Mouse (Mus musculus) embryonic facial prominence, embryonic 11.5 days (tissue): ENCODE data around the gene Tmem253. TPM values are rescaled to one million over a fixed set of nuclear protein-coding genes. Genes with fewer than 3 reads are reported as not detected.
A peak's percentile ranks its signal among the peaks of the same experiment; 100 is the strongest.

Experiments used
- ATAC-seq: fragments of 200-750 bp; cut with Nextera tagmentation; replicated peaks from 2 replicates; pipeline ENCODE4 v1.8.0; 2017; ENCODE audit warnings: low read depth; ENCODE audit not compliant: insufficient number of reproducible peaks, low FRiP score, low TSS enrichment
- DNase-seq: peaks from one replicate; pipeline ENCODE4 v3.0.0-alpha.2; 2015; ENCODE audit warnings: low spot score
- H3K27ac ChIP-seq: fragments of 300-500 bp; sonication (generic); replicated peaks from 2 replicates; pipeline ENCODE4 v1.5.1; 2014; ENCODE audit warnings: mild to moderate bottlenecking, low read depth, low read length, control low read depth
- H3K27me3 ChIP-seq: fragments of 300-500 bp; sonication (generic); 2 replicates; pipeline ENCODE4 v1.6.1; 2014; ENCODE audit warnings: mild to moderate bottlenecking, low read length, moderate library complexity, mixed read lengths; ENCODE audit not compliant: control insufficient read depth, insufficient read depth
- H3K36me3 ChIP-seq: fragments of 300-500 bp; sonication (generic); replicated peaks from 2 replicates; pipeline ENCODE4 v1.6.1; 2014; ENCODE audit warnings: low read depth, mild to moderate bottlenecking, low read length, moderate library complexity, mixed read lengths; ENCODE audit not compliant: control insufficient read depth, insufficient read depth
- H3K4me1 ChIP-seq: fragments of 300-500 bp; sonication (generic); 2 replicates; pipeline ENCODE4 v1.6.1; 2014; ENCODE audit warnings: low read length, mixed read lengths; ENCODE audit not compliant: control insufficient read depth, insufficient read depth
- H3K4me2 ChIP-seq: fragments of 300-500 bp; sonication (generic); 2 replicates; pipeline ENCODE4 v1.6.1; 2014; ENCODE audit warnings: low read depth, mild to moderate bottlenecking, control low read depth, low read length, moderate library complexity
- H3K4me3 ChIP-seq: fragments of 300-500 bp; sonication (generic); 2 replicates; pipeline ENCODE4 v1.5.1; 2014; ENCODE audit warnings: low read depth, low read length, control low read depth
- H3K9ac ChIP-seq: fragments of 300-500 bp; sonication (generic); replicated peaks from 2 replicates; pipeline ENCODE4 v1.6.1; 2014; ENCODE audit warnings: mild to moderate bottlenecking, control low read depth, low read length
- H3K9me3 ChIP-seq: fragments of 300-500 bp; sonication (generic); replicated peaks from 2 replicates; pipeline ENCODE4 v1.6.1; 2016; ENCODE audit warnings: mild to moderate bottlenecking, low read length, inconsistent platforms, mixed read lengths; ENCODE audit not compliant: control insufficient read depth
- whole genome bisulfite sequencing: fragments of 180-500 bp; shearing (Covaris S2); extraction: QIAGEN DNeasy Blood & Tissue Kit; methylation state at CpG from one replicate; pipeline ENCODE4 v1.1.7; 2014; 5-methylcytosine and 5-hydroxymethylcytosine counted together
- polyA plus RNA-seq: library from polyadenylated mRNA; unstranded; fragments of >200 nt; fragmentation: Nextera tagmentation; extraction: Ambion mirVana; gene quantifications from 2 replicates; pipeline ENCODE4 v1.2.1, GENCODE M21; 2014

Tmem253 gene
- polyA plus RNA-seq, 1 experiment from 2014 or later: 0.35 TPM

- H3K4me1 ChIP-seq: no peaks in the 10 kb centered on the region
- no peak overlapping the region for H3K9ac ChIP-seq
- H3K27me3 ChIP-seq: no peaks in the 10 kb centered on the region
- H3K27ac ChIP-seq: no peak overlapping the region
- WGBS: 91% methylated on average over 14 of the region's 14 CpGs
- peaks cover 43% of the 10 kb centered on the region for H3K36me3 ChIP-seq
- DNase-seq (no peak), ATAC-seq (no peak)
- H3K4me3 ChIP-seq: no peak overlapping the region
- no peaks in the 10 kb centered on the region for H3K9me3 ChIP-seq
- H3K4me2 ChIP-seq: no peak overlapping the region
Measured at GRCm38 (mm10) chr14:51997483-51997882, 18.0 kb upstream of the Tmem253 start.

GRCm38 (mm10) chr14:52003981-52004495, 11.4 kb upstream of the Tmem253 start:
- ATAC-seq (peak; percentile 30), DNase-seq (peak; percentile 72)
- Histone ChIP-seq H3K9ac (no peak overlapping the region), H3K36me3 (peaks cover 31% of the 10 kb centered on the region), H3K27me3 (no peaks in the 10 kb centered on the region), H3K9me3 (no peaks in the 10 kb centered on the region), H3K4me3 (no peak overlapping the region), H3K4me1 (no peaks in the 10 kb centered on the region), H3K4me2 (no peak overlapping the region; the same call in 1 of the 2 replicates), H3K27ac (no peak overlapping the region)
- 35% methylated on average over 16 of the region's 16 CpGs for WGBS

GRCm38 (mm10) chr14:52005141-52005540, 10.3 kb upstream of the Tmem253 start:
- Histone ChIP-seq H3K4me1 (peaks cover 5% of the 10 kb centered on the region; the same call in 1 of the 2 replicates), H3K4me3 (no peak overlapping the region), H3K4me2 (no peak overlapping the region), H3K27ac (no peak overlapping the region), H3K36me3 (peaks cover 23% of the 10 kb centered on the region), H3K27me3 (no peaks in the 10 kb centered on the region), H3K9me3 (no peaks in the 10 kb centered on the region), H3K9ac (no peak overlapping the region)
- 67% methylated on average over 7 of the region's 7 CpGs for WGBS
- ATAC-seq (no peak), DNase-seq (no peak)

- Histone ChIP-seq H3K4me1 (peaks cover 5% of the 10 kb centered on the region; the same call in 1 of the 2 replicates), H3K36me3 (peaks cover 20% of the 10 kb centered on the region), H3K27me3 (no peaks in the 10 kb centered on the region), H3K9ac (no peak overlapping the region), H3K4me3 (no peak overlapping the region), H3K27ac (no peak overlapping the region), H3K9me3 (no peaks in the 10 kb centered on the region), H3K4me2 (no peak overlapping the region)
- no peak for ATAC-seq
- DNase-seq: no peak
- WGBS: 84% methylated on average over 6 of the region's 6 CpGs
Measured at GRCm38 (mm10) chr14:52005616-52006015, 9.8 kb upstream of the Tmem253 start.

GRCm38 (mm10) chr14:52006241-52006640, 9.2 kb upstream of the Tmem253 start:
- H3K36me3 ChIP-seq: peaks cover 18% of the 10 kb centered on the region
- peak; percentile 43 for DNase-seq
- H3K4me1 ChIP-seq: peaks cover 5% of the 10 kb centered on the region; the same call in 1 of the 2 replicates
- H3K4me2 ChIP-seq: no peak overlapping the region
- no peak overlapping the region for H3K4me3 ChIP-seq
- H3K9me3 ChIP-seq: no peaks in the 10 kb centered on the region
- no peaks in the 10 kb centered on the region for H3K27me3 ChIP-seq
- ATAC-seq: no peak
- WGBS: 74% methylated on average over 8 of the region's 8 CpGs
- H3K9ac ChIP-seq: no peak overlapping the region
- no peak overlapping the region for H3K27ac ChIP-seq

GRCm38 (mm10) chr14:52006771-52007170, 8.7 kb upstream of the Tmem253 start:
- no peak overlapping the region for H3K4me2 ChIP-seq
- no peak for ATAC-seq
- H3K27me3 ChIP-seq: no peaks in the 10 kb centered on the region
- H3K36me3 ChIP-seq: peaks cover 17% of the 10 kb centered on the region
- WGBS: 93% methylated on average over 23 of the region's 23 CpGs
- no peaks in the 10 kb centered on the region for H3K9me3 ChIP-seq
- DNase-seq: no peak
- no peak overlapping the region for H3K9ac ChIP-seq
- peaks cover 5% of the 10 kb centered on the region; the same call in 1 of the 2 replicates for H3K4me1 ChIP-seq
- H3K27ac ChIP-seq: no peak overlapping the region
- H3K4me3 ChIP-seq: no peak overlapping the region

GRCm38 (mm10) chr14:52008321-52009203, 6.9 kb upstream of the Tmem253 start:
- H3K36me3 ChIP-seq: peaks cover 10% of the 10 kb centered on the region
- no peak overlapping the region for H3K4me3 ChIP-seq

GRCm38 (mm10) chr14:52009361-52009760, 6.1 kb upstream of the Tmem253 start:
- Histone ChIP-seq H3K4me2 (peak overlapping the region; percentile 36), H3K9ac (peak overlapping the region; percentile 37), H3K9me3 (no peaks in the 10 kb centered on the region), H3K36me3 (peaks cover 6% of the 10 kb centered on the region), H3K4me3 (no peak overlapping the region), H3K27ac (0 out of 2 replicates have a peak overlapping the region, but pooled peaks have one; percentile 41), H3K27me3 (no peaks in the 10 kb centered on the region), H3K4me1 (peaks cover 5% of the 10 kb centered on the region; the same call in 1 of the 2 replicates)
- DNase-seq (no peak), ATAC-seq (no peak)
- 42% methylated on average over 26 of the region's 26 CpGs for WGBS

More at GRCm38 (mm10) chr14:52008321-52009203, 6.9 kb upstream of the Tmem253 start:
- 56% methylated on average over 38 of the region's 38 CpGs for WGBS
- H3K9me3 ChIP-seq: no peaks in the 10 kb centered on the region
- H3K27me3 ChIP-seq: no peaks in the 10 kb centered on the region
- ATAC-seq (peak; percentile 36), DNase-seq (peak; percentile 91)
- H3K27ac ChIP-seq: 0 out of 2 replicates have a peak overlapping the region, but pooled peaks have one; percentile 41
- peaks cover 5% of the 10 kb centered on the region; the same call in 1 of the 2 replicates for H3K4me1 ChIP-seq
- H3K9ac ChIP-seq: peak overlapping the region; percentile 37; the same call in 1 of the 2 replicates
- H3K4me2 ChIP-seq: peak overlapping the region; percentile 36
